Mouse (Mus musculus): ENCODE measurements around the gene Sh3glb1.

Sh3glb1 gene

GRCm38 (mm10) chr3:144715033-144715432 is 5.1 kb downstream of the Sh3glb1 start:
- DNase-seq (ENCODE audit: low read depth, low spot score): no peak

- no peak for DNase-seq (ENCODE audit: low read depth, low spot score)
Measured at GRCm38 (mm10) chr3:144714606-144715005, 5.5 kb downstream of the Sh3glb1 start.

DNA sequence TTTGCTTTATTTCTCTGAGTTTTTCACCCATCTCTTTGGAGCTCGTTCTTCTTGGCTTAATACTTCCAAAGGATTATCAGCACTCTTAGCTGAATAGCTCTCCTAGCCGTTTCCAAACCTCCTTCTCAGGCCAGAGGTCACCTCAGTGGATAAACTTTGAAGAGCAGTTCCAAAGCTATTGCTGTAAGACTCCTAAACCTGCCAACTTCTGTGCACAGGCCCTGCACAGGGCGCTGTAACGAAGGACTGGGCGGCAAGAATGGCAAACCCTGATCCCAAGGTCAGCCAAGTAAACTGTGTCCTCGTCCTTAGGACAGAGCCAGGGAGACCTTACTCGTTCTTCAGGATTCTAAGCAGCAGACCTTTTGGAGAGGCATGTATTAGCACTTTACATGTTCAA is 6.0 kb downstream of the Sh3glb1 start:
- DNase-seq (ENCODE audit: low read depth, low spot score): no peak

GRCm38 (mm10) chr3:144711607-144712206 is 8.4 kb downstream of the Sh3glb1 start:
- DNase-seq (ENCODE audit: low read depth, low spot score): no peak

DNA sequence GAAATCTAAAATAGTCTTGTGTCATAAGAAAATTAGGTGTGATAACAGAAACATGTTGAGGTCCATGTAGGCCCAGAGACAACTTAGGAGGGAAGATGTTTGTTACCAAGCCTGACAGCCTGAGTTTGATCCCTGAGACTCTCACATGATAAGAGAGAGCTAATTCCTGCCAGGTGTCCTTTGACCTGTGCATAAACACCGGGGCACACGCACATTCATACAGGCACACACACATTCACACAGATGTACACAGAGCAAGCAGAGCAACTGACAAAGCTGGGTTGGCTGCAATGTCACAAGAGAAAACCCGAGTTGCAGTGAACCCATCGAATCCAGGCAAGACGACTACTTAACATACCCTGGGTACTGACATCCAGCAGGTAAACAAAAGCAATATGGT is 11.5 kb downstream of the Sh3glb1 start:
- no peak for DNase-seq (ENCODE audit: low read depth, low spot score)

- DNase-seq (ENCODE audit: low read depth, low spot score): no peak
Measured at GRCm38 (mm10) chr3:144703959-144704358, 16.2 kb downstream of the Sh3glb1 start.

- DNase-seq (ENCODE audit: low read depth, low spot score): no peak
Measured at GRCm38 (mm10) chr3:144698790-144699433, 21.2 kb downstream of the Sh3glb1 start.

DNA sequence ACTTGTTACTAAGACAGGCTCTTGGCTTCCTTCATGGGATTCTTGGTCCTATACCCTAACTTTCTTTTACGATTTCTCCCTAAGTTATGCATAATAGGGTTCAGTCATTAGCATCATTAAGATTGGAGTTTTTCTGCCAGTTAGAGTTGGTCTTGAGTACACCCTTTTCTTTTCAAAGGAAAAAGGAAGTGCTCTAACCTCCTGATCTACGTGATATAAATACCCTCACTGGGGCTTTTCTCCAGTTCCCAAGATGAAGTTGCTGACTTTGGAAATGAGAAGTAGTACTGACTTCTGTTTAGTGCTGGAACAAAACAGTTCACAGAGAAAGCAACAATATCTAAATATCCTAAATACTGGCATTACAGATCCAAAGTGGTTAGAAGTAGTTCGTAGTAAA is 22.2 kb downstream of the Sh3glb1 start:
- DNase-seq (ENCODE audit: low read depth, low spot score): no peak

DNA sequence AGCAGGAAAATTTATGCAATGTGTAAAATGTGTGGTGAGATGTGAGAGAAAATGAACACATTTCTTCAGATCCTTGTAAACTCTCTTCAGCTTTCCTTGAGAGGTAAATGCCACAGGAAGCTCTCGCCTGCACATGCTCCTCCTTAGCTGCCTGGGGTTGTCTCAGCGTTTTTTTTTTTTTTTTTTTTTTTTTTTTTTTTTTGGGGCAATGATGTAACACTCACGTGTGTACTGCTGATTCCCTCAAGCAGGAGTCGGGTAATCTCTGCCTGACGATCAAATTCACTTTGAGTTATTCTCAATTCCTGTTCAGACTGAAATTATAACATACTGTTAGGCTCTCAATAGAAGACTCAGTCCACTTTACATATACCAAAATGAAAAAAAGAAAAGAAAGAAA is 23.0 kb downstream of the Sh3glb1 start:
- DNase-seq (ENCODE audit: low read depth, low spot score): no peak

- no peak for DNase-seq (ENCODE audit: low read depth, low spot score)
Measured at GRCm38 (mm10) chr3:144694941-144695340, 25.2 kb downstream of the Sh3glb1 start.

- DNase-seq (ENCODE audit: low read depth, low spot score): no peak
Measured at GRCm38 (mm10) chr3:144694040-144694439, 26.1 kb downstream of the Sh3glb1 start.

DNA sequence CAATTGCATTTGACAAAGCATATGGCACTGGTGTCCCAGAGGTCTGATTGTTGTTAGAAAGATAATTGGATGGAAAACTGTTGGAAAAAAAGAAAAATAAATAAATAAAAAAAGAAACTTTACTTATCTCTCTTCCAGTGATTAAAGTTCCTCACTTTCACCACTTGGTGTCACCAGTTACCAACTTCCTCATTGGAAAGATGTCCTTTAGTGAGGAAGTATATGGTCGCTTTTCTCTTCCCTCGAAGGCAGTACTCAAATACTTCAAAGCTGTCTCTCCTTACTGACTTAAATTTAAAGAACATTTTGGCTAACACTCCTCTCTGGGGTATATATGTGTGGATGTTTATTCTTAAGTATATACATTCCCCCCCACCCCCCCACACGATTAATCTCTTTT is 28.1 kb downstream of the Sh3glb1 start:
- peak; percentile 68 for DNase-seq (ENCODE audit: low read depth, low spot score)

DNA sequence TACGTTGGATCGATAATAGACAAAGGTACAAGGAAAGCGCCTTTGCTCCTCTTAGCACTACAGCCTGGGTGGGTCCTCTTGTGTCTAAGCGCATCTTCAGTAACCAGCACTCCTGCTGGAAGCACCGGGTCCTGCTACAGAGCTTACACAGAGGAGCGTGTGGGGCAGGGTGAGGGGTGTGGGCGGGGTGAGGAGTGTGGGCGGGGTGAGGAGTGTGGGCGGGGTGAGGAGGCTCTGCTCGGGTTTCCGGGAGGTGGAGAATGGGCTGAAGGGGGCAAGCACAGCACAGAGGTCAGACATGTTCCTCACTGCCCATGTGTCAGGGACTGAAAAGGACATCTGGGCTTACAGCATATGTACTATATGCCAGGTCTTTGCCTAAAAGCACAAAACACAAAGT is 30.9 kb downstream of the Sh3glb1 start:
- DNase-seq (ENCODE audit: low read depth, low spot score): peak; percentile 35

DNA sequence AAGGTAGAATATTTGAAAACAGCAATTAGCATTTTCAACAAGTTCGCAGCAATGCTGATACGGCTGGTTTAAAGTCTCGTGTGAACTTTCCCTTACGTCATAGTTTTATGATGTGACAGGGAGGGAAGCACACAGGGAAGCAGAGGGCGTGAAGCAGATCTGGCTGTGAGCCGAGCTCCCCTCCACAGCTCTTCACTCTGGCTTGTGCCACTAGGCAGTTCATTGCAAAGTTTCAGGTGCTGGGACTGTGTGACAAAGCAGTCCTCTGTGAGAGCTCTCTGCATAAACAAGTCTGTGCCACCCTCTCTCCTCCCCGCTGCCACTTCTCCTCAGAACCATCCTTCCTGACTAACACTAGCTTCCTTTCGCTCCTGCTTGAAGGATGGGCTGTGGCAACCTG is 31.9 kb downstream of the Sh3glb1 start:
- DNase-seq (ENCODE audit: low read depth, low spot score): no peak

GRCm38 (mm10) chr3:144687618-144688017 is 32.5 kb downstream of the Sh3glb1 start:
- DNase-seq (ENCODE audit: low read depth, low spot score): no peak

DNA sequence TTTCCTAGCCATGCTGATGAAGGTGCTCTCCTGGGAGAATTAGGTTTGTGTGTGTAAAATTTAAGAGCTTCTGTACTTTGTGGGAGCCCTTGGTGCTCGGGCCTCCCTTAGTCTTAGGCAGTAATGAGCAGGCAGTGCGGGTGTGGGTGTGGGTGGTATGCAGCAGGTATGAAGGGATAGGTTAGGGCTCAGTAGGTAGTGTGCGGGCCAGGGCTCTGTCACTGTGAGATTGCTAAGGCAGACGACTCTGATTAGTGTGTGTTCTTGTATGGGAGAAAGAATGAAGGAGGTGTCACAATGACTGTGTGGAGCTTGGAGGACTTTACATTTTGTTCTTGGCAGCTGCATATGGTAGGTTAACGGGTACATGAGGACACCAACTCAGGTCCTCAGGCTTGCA is 34.0 kb downstream of the Sh3glb1 start:
- DNase-seq (ENCODE audit: low read depth, low spot score): no peak

GRCm38 (mm10) chr3:144683136-144683814 is 36.9 kb downstream of the Sh3glb1 start:
- no peak for DNase-seq (ENCODE audit: low read depth, low spot score)

- no peak for DNase-seq (ENCODE audit: low read depth, low spot score)
Measured at GRCm38 (mm10) chr3:144681542-144681941, 38.6 kb downstream of the Sh3glb1 start.

- peak; percentile 94 for DNase-seq (ENCODE audit: low read depth, low spot score)
Measured at GRCm38 (mm10) chr3:144679701-144680159, 40.4 kb downstream of the Sh3glb1 start.

GRCm38 (mm10) chr3:144679137-144679536 is 41.0 kb downstream of the Sh3glb1 start:
- peak; percentile 86 for DNase-seq (ENCODE audit: low read depth, low spot score)

DNA sequence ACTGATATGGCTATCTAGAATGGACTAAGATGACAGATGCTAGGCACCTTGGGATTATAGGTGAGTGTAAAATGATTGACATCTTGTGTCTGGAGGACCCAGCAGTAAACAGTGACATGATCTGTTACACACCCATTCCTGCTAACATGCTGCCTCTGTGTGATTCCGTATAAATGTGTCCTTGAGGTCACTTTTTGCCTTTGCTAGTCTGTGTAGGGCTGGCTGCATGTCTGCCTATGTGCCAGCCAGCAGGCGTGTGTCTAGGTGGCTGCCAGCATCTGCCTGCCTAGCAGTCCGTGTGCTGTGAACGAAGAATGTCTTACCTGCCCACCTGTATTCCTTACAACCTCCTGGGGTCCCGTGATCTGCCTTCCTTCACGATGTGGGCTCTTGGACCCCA is 42.4 kb downstream of the Sh3glb1 start:
- no peak for DNase-seq (ENCODE audit: low read depth, low spot score)

DNA sequence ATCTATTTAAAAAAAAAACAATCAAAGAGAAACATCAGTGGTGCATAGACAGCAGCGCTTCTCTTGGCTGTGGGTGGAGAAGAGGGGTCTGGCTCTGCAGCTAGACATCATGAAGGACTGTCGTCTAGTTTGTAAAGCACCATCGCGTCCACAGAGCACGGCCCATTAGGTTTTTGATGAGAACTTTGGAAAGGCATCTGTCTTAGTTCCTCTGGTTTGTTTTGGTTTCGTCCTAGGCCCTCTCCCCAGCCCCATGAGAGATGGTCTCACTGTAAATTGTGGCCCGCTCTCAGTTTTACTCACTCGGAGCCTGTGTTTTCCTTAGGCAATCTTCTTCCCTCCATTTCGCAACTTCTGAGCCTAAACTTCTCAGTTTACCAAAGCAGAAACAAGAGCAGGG is 43.9 kb downstream of the Sh3glb1 start:
- no peak for DNase-seq (ENCODE audit: low read depth, low spot score)

DNA sequence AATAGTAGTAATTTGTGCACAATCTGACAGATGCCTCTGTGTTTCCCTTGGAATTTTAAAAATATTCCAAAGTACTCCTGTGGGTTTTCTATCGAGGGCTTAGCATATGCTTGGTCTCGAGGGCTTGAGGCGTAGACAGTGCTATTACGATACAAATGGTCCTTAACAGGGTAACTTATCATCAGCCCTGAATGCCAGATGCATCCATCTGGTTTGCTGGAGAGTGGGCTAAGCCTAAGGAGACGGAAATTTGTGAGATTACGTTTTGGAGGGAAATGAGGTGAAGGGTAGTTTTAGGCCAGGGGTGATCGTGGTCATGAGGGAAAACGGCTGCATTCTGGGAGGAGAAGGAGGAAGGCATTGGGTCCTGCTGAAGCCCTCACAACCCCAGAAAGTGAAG is 48.1 kb downstream of the Sh3glb1 start:
- no peak for DNase-seq (ENCODE audit: low read depth, low spot score)

Data from 3T3-L1 (cell line).